Mouse (Mus musculus) ovary, adult 18-20 months (tissue): Measurements from ENCODE around the gene Stab2.

Source experiments
- DNase-seq: peaks from one replicate; pipeline ENCODE4 v3.0.0; 2022; ENCODE audit warnings: low spot score, mixed read lengths

The Stab2 gene

GRCm38 (mm10) chr10:87007385-87008214 is at the start of gene Stab2:
TSS of gene Stab2 (minus strand) at chr10:87008025.
- no peak for DNase-seq

GRCm38 (mm10) chr10:87051714-87052113 is 43.9 kb upstream of the Stab2 start:
- DNase-seq = no peak

- DNase-seq = no peak
Measured at GRCm38 (mm10) chr10:87049179-87049578, 41.4 kb upstream of the Stab2 start.

- DNase-seq = no peak
Measured at GRCm38 (mm10) chr10:87046931-87047468, 39.2 kb upstream of the Stab2 start.

GRCm38 (mm10) chr10:87046469-87046868 is 38.6 kb upstream of the Stab2 start:
- DNase-seq = no peak

- DNase-seq = no peak
Measured at GRCm38 (mm10) chr10:87045273-87045672, 37.4 kb upstream of the Stab2 start.

GRCm38 (mm10) chr10:87041265-87041664 is 33.4 kb upstream of the Stab2 start:
- DNase-seq = no peak

- no peak for DNase-seq
Measured at GRCm38 (mm10) chr10:87039800-87040199, 32.0 kb upstream of the Stab2 start.

GRCm38 (mm10) chr10:87039340-87039739 is 31.5 kb upstream of the Stab2 start:
- DNase-seq = no peak

GRCm38 (mm10) chr10:87037062-87037461 is 29.2 kb upstream of the Stab2 start:
- no peak for DNase-seq

- DNase-seq = no peak
Measured at GRCm38 (mm10) chr10:87036271-87036703, 28.5 kb upstream of the Stab2 start.

GRCm38 (mm10) chr10:87035866-87036265 is 28.0 kb upstream of the Stab2 start:
- DNase-seq = no peak

- no peak for DNase-seq
Measured at GRCm38 (mm10) chr10:87032768-87033167, 24.9 kb upstream of the Stab2 start.

GRCm38 (mm10) chr10:87024884-87025283 is 17.1 kb upstream of the Stab2 start:
- peak; percentile 50 for DNase-seq

- no peak for DNase-seq
Measured at GRCm38 (mm10) chr10:87020711-87021110, 12.9 kb upstream of the Stab2 start.

GRCm38 (mm10) chr10:87018876-87019275 is 11.1 kb upstream of the Stab2 start:
- no peak for DNase-seq

- DNase-seq = no peak
Measured at GRCm38 (mm10) chr10:87016151-87016692, 8.4 kb upstream of the Stab2 start.

GRCm38 (mm10) chr10:87015403-87015802 is 7.6 kb upstream of the Stab2 start:
- DNase-seq = no peak

- no peak for DNase-seq
Measured at GRCm38 (mm10) chr10:87014391-87014965, 6.7 kb upstream of the Stab2 start.

GRCm38 (mm10) chr10:87012087-87012486 is 4.3 kb upstream of the Stab2 start:
- no peak for DNase-seq

- DNase-seq = no peak
Measured at GRCm38 (mm10) chr10:87008215-87008499, 332 bp upstream of the Stab2 start.

GRCm38 (mm10) chr10:86992238-86992976 is 15.4 kb downstream of the Stab2 start:
- no peak for DNase-seq
